Mouse (Mus musculus) kidney, adult 2 months (tissue): ENCODE data around the gene Foxi1. TPM values are rescaled to one million over a fixed set of nuclear protein-coding genes. Genes with fewer than 3 reads are reported as not detected.

Source experiments
- DNase-seq: peaks from one replicate; pipeline ENCODE4 v3.0.0; 2021
- H3K27ac ChIP-seq: fragments of 200-500 bp; 2 replicates; pipeline ENCODE4 v1.5.1; 2012; ENCODE audit warnings: low read depth, low read length, control low read depth, inconsistent platforms; ENCODE audit not compliant: insufficient read depth
- H3K27me3 ChIP-seq: fragments of 200-500 bp; replicated peaks from 2 replicates; pipeline ENCODE4 v1.6.1; 2012; ENCODE audit warnings: mild to moderate bottlenecking, moderate library complexity, low read length, inconsistent platforms; ENCODE audit not compliant: control insufficient read depth, insufficient read depth
- H3K36me3 ChIP-seq: fragments of 200-500 bp; 2 replicates; pipeline ENCODE4 v1.6.1; 2012; ENCODE audit warnings: mild to moderate bottlenecking, moderate library complexity, low read length, inconsistent platforms; ENCODE audit not compliant: control insufficient read depth, insufficient read depth
- H3K4me1 ChIP-seq: fragments of 200-500 bp; 2 replicates; pipeline ENCODE4 v1.6.1; 2011; ENCODE audit warnings: low read length; ENCODE audit not compliant: control insufficient read depth, insufficient read depth
- H3K4me3 ChIP-seq: fragments of 200-500 bp; 2 replicates; pipeline ENCODE4 v1.5.1; 2011; ENCODE audit warnings: mild to moderate bottlenecking, low read depth, low read length, control low read depth; ENCODE audit not compliant: insufficient read depth
- CTCF ChIP-seq: fragments of 200-500 bp; conservative IDR thresholded peaks from 2 replicates; pipeline ENCODE4 v1.5.1; 2011; ENCODE audit warnings: low read depth, mild to moderate bottlenecking, control low read depth, low read length, moderate library complexity, mixed read lengths; ENCODE audit not compliant: insufficient read depth, insufficient read length
- POLR2A ChIP-seq: fragments of 200-500 bp; IDR thresholded peaks from one replicate; pipeline ENCODE4 v1.6.1; 2011; ENCODE audit warnings: low read depth, low read length, control low read depth
- WGBS: fragments of 180-500 bp; shearing (Covaris S2); methylation state at CpG from one replicate; pipeline ENCODE4 v1.1.7; 2018; 5-methylcytosine and 5-hydroxymethylcytosine counted together
- polyA plus RNA-seq: library from polyadenylated mRNA; depleted of rRNA; stranded (reverse); fragments of >200 nt; gene quantifications from 2 replicates; pipeline ENCODE4 v1.2.3, GENCODE M21; 2012

Gene Foxi1
- polyA plus RNA-seq, 1 experiment = 36.9 TPM

- H3K27ac ChIP-seq = 0 out of 2 replicates have a peak overlapping the region, but pooled peaks have one; percentile 13
- TF ChIP-seq CTCF (no peak), POLR2A (no peak)
- peak; percentile 78 for DNase-seq
- no peaks in the 10 kb centered on the region for H3K36me3 ChIP-seq
- no peak overlapping the region for H3K4me3 ChIP-seq
- H3K27me3 ChIP-seq = no peaks in the 10 kb centered on the region
- H3K4me1 ChIP-seq = peaks cover 7% of the 10 kb centered on the region; the same call in 1 of the 2 replicates
- 30% methylated on average over 8 of the region's 8 CpGs for WGBS
Observed at GRCm38 (mm10) chr11:34181214-34182117, 26.4 kb downstream of the Foxi1 start.

- H3K36me3 ChIP-seq = no peaks in the 10 kb centered on the region
- WGBS = 81% methylated on average over 2 of the region's 2 CpGs
- TF ChIP-seq CTCF (no peak), POLR2A (no peak)
- peaks cover 7% of the 10 kb centered on the region; the same call in 1 of the 2 replicates for H3K4me1 ChIP-seq
- DNase-seq = no peak
- no peak overlapping the region for H3K27ac ChIP-seq
- H3K4me3 ChIP-seq = no peak overlapping the region
- H3K27me3 ChIP-seq = no peaks in the 10 kb centered on the region
Observed at GRCm38 (mm10) chr11:34178752-34179151, 29.1 kb downstream of the Foxi1 start.

GRCm38 (mm10) chr11:34176371-34176770, 31.5 kb downstream of the Foxi1 start:
- no peak overlapping the region for H3K27ac ChIP-seq
- no peaks in the 10 kb centered on the region for H3K4me1 ChIP-seq
- DNase-seq = no peak
- H3K27me3 ChIP-seq = no peaks in the 10 kb centered on the region
- TF ChIP-seq POLR2A (no peak), CTCF (no peak)
- no peak overlapping the region for H3K4me3 ChIP-seq
- 91% methylated on average over 1 of the region's 1 CpGs for WGBS
- H3K36me3 ChIP-seq = no peaks in the 10 kb centered on the region

DNA sequence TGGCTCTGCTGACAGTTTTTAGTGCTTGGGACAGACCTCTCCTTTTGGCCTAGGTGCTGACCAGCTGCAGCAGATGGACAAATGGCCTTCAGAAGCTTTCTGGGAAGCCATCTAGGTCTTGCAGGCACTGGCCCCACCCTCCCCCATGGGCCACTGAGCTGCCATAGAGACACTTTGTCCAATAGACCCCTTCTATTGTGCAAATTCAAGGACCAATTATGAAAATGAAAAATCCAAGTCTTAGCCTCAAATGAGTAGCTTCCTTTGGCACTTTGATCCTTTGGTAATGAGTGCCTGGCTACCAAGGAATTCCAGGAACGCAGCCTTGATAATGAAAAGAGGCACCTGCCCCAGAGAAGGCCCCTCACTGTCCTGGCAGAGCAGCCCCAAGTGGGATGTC, 36.7 kb downstream of the Foxi1 start:
- Histone ChIP-seq H3K36me3 (no peaks in the 10 kb centered on the region), H3K4me1 (peaks cover 3% of the 10 kb centered on the region; the same call in 1 of the 2 replicates), H3K27ac (no peak overlapping the region), H3K4me3 (no peak overlapping the region), H3K27me3 (no peaks in the 10 kb centered on the region)
- TF ChIP-seq POLR2A (no peak), CTCF (no peak)
- DNase-seq = no peak
- WGBS = 91% methylated on average over 1 of the region's 1 CpGs

DNA sequence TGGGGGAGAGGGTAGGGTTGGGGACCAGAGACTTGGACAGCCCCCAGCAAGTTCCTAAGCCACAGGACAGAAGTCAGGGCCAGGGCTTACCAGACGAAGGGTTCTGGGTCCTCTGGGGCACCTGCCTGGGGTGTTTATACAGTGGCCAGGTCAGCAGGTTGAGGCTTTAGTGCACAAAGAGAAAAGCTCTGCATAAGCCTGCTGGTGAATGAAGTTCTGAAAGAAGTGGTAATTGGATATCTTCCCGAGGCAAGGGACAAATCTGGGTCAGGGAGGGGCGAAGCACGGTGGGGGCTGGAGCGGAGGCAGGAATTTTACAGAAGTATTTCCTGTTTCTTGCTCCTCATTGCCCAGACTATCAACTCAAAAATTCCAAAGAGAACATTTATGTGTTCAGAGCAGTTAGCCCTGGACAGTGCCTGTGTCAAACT, 38.4 kb downstream of the Foxi1 start:
- Histone ChIP-seq H3K36me3 (no peaks in the 10 kb centered on the region), H3K27me3 (no peaks in the 10 kb centered on the region), H3K27ac (peak overlapping the region; percentile 75), H3K4me1 (peaks cover 3% of the 10 kb centered on the region; the same call in 1 of the 2 replicates), H3K4me3 (no peak overlapping the region)
- WGBS = 24% methylated on average over 5 of the region's 5 CpGs
- DNase-seq = peak; percentile 66
- TF ChIP-seq CTCF (no peak), POLR2A (no peak)

GRCm38 (mm10) chr11:34166392-34166791, 41.5 kb downstream of the Foxi1 start:
- Histone ChIP-seq H3K36me3 (no peaks in the 10 kb centered on the region), H3K4me3 (no peak overlapping the region), H3K27ac (no peak overlapping the region), H3K27me3 (no peaks in the 10 kb centered on the region), H3K4me1 (peaks cover 3% of the 10 kb centered on the region; the same call in 1 of the 2 replicates)
- 67% methylated on average over 4 of the region's 4 CpGs for WGBS
- DNase-seq = no peak
- TF ChIP-seq CTCF = no peak
- TF ChIP-seq POLR2A = no peak

GRCm38 (mm10) chr11:34165278-34165677, 42.6 kb downstream of the Foxi1 start:
- H3K4me3 ChIP-seq = no peak overlapping the region
- H3K36me3 ChIP-seq = no peaks in the 10 kb centered on the region
- H3K4me1 ChIP-seq = peaks cover 3% of the 10 kb centered on the region; the same call in 1 of the 2 replicates
- no peak for TF ChIP-seq POLR2A
- TF ChIP-seq CTCF = no peak
- no peaks in the 10 kb centered on the region for H3K27me3 ChIP-seq
- 97% methylated on average over 11 of the region's 11 CpGs for WGBS
- H3K27ac ChIP-seq = no peak overlapping the region
- no peak for DNase-seq
